Mouse (Mus musculus) ovary, postnatal 14 days (tissue): Measurements from ENCODE around the gene Dph5.

Experiments
- DNase-seq: peaks from one replicate; pipeline ENCODE4 v3.0.0; 2022; ENCODE audit warnings: low spot score

Dph5 gene

DNA sequence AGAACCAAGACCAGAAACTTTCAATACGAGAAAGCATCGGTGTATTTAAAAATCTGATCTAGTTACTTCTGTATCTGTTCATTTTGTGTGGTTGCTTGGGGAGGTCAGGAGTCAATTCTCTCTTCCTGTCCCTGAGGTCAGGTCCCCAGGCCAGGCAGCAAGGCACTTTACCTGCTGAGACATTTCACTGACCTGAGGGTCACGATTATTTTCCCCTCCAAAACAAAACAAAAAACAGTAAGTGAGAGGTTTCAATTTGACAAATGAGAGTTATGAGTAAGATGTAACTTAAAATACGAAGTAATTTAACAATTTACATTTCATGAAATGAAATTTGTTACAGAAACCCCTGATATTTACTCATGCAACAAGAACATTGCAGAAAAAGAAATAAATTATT is 64.7 kb downstream of the Dph5 start:
- DNase-seq = no peak

DNA sequence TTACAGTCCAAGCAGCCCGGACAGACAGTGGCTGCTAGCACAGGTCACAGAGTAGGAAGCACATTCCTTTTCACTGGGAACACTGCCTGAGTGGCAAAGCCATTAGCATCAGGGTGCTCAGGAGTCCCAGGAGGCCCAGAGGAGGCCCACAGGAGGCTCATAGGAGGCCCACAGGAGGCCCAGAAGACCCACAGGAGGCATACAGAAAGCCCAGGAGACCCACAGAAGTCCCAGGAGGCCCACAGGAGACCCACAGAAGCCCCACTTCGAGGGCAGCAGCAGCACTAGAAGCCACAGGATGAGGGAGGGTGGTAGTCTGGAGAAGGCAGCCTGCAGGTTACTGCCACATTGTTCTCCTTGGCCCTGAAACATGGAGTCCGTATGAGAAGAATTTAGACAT is 65.5 kb downstream of the Dph5 start:
- DNase-seq = no peak

DNA sequence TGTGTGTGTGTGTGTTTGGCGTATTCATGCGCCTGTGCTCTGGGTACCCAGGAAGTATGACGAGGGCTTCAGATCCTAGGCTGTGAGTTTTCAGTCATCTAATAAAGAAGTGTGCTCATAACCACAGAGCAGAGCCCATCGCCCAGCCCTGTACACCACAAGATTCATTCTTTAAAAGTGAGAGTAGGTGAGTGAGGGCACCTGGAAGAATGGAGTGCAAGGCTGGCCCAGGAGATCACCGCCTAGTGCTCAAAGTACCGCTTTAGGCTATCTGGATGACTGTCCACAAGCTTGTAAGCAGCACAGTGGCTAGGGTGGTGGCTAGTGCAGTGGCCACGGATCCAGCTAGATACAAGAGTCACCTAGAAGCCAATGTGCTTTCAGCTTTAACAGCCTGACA is 69.6 kb downstream of the Dph5 start:
- DNase-seq = no peak

DNA sequence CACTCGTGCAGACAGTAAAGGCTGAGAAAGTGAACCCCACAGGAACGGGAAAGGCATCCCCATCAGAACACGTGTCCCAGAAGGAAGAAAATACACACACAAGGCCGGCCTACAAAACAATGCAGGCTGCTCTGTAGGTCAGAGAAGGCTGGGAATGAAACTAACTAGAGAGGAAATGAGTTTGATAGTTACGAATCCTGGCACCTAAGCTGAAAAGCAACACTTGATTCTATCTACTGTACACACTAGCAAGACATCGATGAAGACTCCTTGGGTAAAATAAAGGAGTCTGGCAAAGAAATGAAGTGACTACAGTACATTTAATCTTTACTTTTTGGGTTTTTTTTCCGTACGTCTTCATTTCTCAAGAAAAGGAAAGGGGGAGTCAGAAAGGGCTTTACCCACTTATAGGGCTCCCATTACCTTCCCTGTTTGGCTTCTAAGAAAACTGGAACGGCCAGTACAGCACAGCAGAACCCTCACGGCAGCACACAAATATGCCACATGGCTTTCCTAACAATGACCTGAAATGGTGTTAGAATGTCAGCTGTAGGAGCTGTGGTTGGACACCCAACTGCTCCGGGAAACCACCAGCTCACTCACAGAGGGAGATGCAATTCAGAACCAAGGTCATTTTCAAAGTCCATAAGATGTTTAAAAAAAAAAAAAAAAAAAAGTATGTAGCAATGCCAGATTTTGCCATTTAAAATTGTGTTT is 73.8 kb downstream of the Dph5 start:
- DNase-seq = no peak

DNA sequence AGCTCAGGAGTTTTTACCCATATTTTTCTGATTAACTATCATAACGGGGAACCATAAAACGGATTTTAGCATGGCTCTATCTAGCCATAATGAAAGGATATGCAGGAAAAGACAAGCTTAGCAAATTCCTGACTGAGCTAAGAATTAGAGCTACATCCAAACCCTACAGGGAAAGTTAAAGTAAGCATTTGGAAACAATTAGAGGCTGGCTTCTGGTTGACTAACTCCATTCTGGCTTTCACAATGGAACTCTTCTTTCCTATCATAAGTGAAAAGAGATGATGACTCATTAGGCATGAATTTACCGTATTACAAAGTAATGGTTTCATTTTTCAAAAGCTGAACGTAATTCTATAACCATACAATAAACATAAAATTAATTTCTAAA is 74.4 kb downstream of the Dph5 start:
- no peak for DNase-seq

DNA sequence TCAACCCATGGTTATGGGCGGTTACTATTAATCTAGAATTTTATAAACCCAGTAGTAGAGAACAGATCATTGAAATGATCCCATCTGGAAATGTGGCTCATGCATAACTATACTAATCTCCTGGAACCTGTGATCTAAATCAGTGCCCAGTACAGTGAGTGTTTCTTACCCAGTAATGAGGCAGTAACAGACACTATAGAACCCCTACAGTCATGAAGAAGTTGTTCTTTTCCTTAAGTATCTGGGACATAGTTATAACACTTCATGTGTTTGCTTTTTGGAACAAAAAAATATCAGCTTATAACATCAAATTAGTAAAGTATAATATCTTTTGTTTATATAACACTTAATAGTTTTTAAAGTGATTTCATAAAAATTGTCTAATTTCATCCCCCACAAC is 76.0 kb downstream of the Dph5 start:
- no peak for DNase-seq

DNA sequence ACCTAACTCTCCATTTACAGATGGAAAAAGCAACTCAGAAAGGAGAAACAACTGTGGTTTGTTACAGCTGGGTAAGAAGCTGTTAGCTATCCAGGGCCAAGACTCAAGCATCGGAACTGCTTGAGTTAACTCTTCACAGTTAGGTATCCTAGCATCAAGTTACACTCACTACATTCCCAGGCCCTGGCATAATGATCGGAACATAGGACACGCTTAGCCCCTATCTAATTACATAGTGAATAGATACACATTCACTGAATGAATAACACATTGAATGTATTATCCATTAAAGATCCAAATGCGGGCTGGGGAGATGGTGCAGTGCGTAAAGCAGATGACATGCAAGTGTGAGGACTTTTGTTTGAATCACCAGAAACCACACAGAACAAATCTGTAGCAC is 76.4 kb downstream of the Dph5 start:
- no peak for DNase-seq

DNA sequence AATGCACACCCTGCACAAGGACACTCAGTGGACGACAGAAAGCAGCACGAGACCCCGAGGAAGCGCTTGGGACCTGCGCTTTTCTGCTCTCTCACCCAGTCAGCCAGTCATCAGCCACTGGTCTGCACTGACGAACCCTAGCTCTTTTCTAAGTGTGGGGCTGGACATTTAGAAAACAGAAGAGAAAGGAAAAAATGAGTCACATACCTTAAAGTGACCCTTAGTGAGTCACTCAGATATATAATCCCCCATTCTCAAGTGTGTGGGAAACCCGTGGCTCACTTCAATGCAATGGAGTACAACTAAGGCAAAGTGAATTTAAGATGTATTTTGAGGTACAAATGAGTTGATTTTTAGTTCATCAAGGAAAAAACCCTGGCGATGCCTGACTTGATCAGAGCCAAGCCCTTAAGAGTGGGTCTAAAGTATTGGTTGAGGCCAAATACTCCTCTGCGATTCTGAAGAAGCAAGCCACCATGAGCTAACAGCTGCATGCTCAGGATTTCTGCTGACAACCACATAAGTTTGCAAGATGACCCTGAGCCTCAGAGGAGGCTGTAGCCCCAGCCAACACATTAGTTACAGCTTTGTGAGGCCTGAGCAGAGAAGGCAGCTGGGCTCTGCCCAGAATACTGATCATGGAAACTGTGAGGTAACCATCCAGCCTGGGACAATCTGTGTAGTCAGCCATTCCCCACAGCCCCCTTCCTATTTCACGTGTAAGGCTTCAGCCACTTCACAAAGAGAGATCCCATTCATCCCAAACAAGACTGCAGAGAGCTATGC is 81.3 kb downstream of the Dph5 start:
- DNase-seq = peak; percentile 2

DNA sequence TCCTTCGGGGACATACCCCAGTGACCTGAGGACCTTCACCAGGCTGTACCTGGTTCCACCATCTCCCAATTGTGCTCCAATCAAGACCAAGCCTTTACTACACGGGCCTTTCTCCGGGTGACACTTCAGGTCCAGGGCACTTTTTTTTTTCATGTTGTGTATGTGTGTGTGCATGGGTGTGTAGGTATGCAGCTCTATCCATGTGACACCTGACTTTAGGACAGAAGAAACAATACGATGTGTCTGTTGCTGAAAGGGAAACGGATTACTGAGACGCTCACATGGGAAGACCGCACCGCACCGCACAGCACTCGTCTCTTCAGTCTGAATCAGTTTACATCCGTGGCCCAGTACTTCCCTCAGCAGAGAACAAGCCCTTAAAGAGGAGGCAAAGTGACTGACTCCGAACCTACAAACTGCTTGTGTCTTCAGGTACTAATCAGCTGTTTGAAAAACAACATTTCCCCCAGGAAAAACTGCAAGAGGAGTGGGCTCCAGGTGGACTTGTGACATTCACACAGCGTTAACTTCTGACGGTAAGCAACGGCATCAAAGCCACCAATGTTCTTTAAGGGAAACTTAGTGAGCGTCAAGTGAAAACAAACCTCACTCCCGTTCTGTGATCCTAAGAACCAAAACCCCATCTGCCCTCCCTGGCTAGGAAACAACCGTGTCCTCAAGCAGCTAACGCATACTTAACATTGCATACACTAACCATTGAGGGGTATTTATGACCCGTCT is 83.6 kb downstream of the Dph5 start:
- no peak for DNase-seq

DNA sequence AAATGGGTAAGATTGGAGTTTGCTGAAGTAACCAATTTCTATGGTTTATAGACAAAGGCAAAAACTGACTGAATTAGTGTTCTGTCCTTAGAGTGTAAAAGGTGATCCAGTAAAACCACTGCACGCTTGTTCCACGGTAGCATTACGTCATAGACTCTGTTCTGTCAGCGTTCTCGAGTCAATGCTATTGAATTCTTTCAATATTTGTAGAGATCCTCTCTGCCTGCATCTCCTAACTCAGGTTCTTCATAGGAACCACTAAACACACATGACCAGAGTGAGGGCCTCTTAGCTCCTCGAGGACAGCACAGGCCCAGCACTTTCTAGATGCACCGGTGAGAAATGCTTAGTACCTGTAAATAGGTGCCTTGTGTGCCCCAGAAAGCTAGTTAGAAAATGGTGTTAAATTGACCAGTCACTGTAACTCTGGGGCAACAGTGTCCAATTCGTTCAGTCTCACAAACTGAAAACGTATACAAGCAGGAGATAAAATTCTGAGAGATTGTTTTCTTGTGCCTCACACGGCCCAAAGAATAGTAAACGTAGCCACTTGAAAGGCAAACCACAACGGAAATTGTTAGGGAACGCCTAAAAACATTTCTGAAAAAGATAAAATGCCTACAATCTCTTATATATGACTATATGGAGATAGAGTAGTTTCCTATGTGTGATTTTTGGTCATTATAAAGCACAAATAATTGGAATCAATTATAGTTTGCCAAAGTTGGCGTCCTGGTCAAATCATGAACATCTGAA is 84.4 kb downstream of the Dph5 start:
- no peak for DNase-seq

DNA sequence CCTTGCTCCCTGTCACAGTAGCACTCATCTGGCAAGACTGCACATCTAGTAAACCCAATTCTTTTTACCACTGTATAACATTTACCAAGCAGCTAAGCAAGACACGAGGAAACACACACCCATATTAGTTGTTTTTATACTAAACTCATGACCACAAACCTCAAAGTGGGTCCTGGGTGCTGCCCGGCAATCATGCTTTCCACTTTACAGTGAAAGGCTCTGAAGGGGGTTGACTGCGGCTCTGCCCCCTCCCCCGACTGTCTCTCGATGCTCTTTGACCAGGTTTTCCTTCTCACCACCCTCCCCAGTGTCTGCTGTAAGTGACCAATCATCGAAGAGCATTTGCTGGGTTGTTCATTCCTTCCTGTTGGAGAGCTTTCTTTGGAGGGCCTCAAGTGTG is 86.6 kb downstream of the Dph5 start:
- no peak for DNase-seq

DNA sequence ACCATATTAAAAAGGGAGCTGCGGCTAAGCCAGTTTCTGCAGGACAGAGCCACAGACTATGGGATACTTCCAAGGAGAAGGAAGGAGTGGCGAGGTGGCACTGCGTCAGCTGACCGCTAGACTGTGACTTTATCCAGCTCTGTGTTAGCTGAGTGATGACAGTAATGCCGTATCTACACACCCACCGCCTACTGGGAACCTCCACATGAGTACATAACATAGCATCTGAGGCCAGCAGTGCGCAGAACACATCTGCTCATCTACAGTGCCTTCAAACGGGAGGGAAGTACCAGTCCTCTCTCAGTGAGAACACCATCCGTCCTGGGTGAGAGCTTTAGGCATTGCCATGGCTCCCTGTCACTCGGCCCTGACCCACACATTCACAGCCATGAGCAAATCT is 87.4 kb downstream of the Dph5 start:
- no peak for DNase-seq

DNA sequence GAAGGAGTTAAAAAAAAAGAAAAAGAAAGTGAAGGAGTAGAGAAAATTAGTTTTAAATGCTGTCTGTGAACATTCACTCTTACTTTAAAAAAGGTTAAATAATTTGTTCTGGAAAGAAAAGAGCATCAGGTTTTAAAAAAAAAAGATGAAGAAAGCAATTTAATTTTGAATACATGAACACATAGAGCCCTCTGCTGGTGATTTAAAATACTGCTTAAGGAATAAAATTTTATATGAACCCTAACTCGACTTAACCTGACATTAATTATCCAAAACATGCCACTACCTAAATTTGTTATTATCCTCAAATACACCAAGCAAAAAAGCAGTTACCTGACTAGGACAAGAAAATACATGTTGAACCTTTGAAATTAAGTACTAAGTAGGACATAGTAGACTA is 91.4 kb downstream of the Dph5 start:
- no peak for DNase-seq

DNA sequence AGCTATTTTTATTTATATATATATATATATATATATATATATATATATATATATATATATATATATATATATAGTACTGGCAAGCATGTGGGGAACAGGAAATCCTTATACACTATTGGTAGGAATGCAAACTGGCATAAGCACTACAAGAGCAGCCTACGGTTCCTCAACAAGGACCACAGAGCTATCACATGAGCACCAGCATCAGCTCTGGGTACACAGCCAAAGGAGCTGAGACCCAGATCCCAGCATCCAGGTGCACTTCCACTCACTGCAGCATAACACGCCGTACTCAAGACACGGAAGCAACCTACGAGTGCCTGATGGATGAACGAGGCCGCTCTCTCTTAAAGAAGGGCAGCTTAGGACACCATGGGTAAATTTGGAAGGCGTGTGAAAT is 95.6 kb downstream of the Dph5 start:
- DNase-seq = no peak
